ENCODE assay signal across 8 mouse cellular contexts in the genomic region with DNA sequence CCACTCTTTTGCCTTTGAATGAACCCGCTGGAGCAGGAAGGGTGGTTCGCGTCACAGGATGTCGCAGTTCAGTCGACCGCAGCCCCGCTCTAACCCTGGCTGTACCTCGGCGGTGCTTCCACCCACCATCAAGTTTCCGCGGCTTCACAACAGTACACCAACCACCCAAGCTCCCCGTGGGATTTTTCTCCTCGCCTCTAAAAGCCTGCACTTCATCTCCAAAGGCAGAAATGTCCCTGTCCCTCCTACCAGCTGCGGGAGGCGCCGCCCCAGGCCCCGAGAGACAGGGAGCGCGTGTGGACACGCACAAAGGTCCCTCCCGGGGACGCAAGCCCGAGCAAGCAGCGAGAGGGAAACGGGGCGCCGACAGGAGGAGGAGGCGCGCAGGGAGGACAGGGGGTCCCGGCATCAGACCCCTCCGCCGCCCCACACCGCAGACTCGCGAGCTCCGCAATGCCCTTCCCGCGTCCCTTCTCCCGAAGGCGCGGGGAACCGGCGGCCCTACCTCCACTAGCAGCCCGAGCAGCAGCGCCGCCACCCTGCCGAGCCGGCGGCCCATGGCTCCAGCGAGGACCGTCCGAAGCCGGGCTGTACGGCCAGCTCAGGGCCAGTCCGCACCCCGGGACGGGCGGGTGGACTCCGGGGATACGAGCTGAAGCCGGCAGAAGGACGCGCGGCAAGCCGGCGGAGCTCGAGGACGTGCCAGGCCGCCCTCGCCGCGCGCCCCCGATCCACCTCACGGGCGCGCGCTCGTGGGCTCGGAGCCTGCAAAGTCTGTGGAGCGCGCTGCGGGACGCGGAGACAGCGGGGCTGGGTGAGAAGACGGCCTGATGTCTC. TPM values are rescaled to one million over a fixed set of nuclear protein-coding genes. Genes with fewer than 3 reads are reported as not detected.
A peak's percentile ranks its signal among the peaks of the same experiment; 100 is the strongest.
DNase-seq lines count a peak whose midpoint lies in the region; ATAC-seq and TF ChIP-seq lines count a peak whose summit lies in the region.

A gene (minus strand): TSS at position 738 of the 837 bp plus-strand sequence.

- no peaks in the 10 kb centered on the region; the same call in 1 of the 2 replicates for H3K4me1 ChIP-seq in bone marrow, adult 2 months (ENCODE audit: control insufficient read depth, insufficient read depth, low read length)
- peaks cover 11% of the 10 kb centered on the region for H3K4me1 ChIP-seq in embryonic facial prominence, embryonic 15.5 days
- H3K4me1 ChIP-seq in kidney, embryonic 14.5 days (ENCODE audit: control insufficient read depth, insufficient read depth, low read length), result no peaks in the 10 kb centered on the region
- peaks cover 9% of the 10 kb centered on the region; the same call in 1 of the 2 replicates for H3K4me1 ChIP-seq in limb, embryonic 15.5 days
- H3K4me1 ChIP-seq in midbrain, postnatal 0 days (ENCODE audit: insufficient read depth, low read length), result 0 out of 2 replicates have a peak, but pooled peaks cover 3% of the 10 kb centered on the region

- peak within 1 kb of the TSS; percentile 93 for H3K9ac ChIP-seq in embryonic facial prominence, embryonic 15.5 days
- peak within 1 kb of the TSS; percentile 96 for H3K9ac ChIP-seq in kidney, embryonic 14.5 days (ENCODE audit: low read depth, low read length)
- peak within 1 kb of the TSS; percentile 87 for H3K9ac ChIP-seq in limb, embryonic 15.5 days
- peak within 1 kb of the TSS; percentile 99 for H3K9ac ChIP-seq in midbrain, postnatal 0 days (replicated peaks; ENCODE audit: low read length, poor library complexity, severe bottlenecking)

- H3K36me3 ChIP-seq in embryonic facial prominence, embryonic 15.5 days, result no peaks in the 10 kb centered on the region
- no peaks in the 10 kb centered on the region for H3K36me3 ChIP-seq in kidney, embryonic 14.5 days (ENCODE audit: control insufficient read depth, insufficient read depth, low read length)
- H3K36me3 ChIP-seq in limb, embryonic 15.5 days, result no peaks in the 10 kb centered on the region
- H3K36me3 ChIP-seq in midbrain, postnatal 0 days (ENCODE audit: insufficient read depth, low read length), result no peaks in the 10 kb centered on the region

- TF ChIP-seq CTCF in bone marrow, adult 2 months (IDR thresholded peaks at IDR 0.05; ENCODE audit: control insufficient read depth, insufficient read depth, low read length), result peak; percentile 5; the same call in 1 of the 2 replicates
- peak; percentile 33; the same call in 1 of the 2 replicates for TF ChIP-seq CTCF in midbrain, postnatal 0 days (IDR thresholded peaks at IDR 0.05)

- H3K27me3 ChIP-seq in embryonic facial prominence, embryonic 15.5 days, result no peaks in the 10 kb centered on the region
- H3K27me3 ChIP-seq in kidney, embryonic 14.5 days (ENCODE audit: control insufficient read depth, insufficient read depth, low read length), result no peaks in the 10 kb centered on the region
- H3K27me3 ChIP-seq in limb, embryonic 15.5 days, result no peaks in the 10 kb centered on the region
- H3K27me3 ChIP-seq in midbrain, postnatal 0 days (ENCODE audit: insufficient read depth, low read length), result no peaks in the 10 kb centered on the region

- WGBS in bone marrow, adult 2 months, result under 1% methylated on average over 81 of the region's 87 CpGs
- WGBS in embryonic facial prominence, embryonic 15.5 days, result under 1% methylated on average over 85 of the region's 87 CpGs
- whole genome bisulfite sequencing in kidney, embryonic 14.5 days, result under 1% methylated on average over 69 of the region's 87 CpGs
- WGBS in limb, embryonic 15.5 days, result under 1% methylated on average over 84 of the region's 87 CpGs
- under 1% methylated on average over 63 of the region's 87 CpGs for WGBS in midbrain, postnatal 0 days

- H3K4me3 ChIP-seq in bone marrow, adult 2 months (replicated peaks; ENCODE audit: control insufficient read depth, low read depth, low read length), result peak within 1 kb of the TSS; percentile 71
- H3K4me3 ChIP-seq in embryonic facial prominence, embryonic 15.5 days (replicated peaks), result peak within 1 kb of the TSS; percentile 90
- peak within 1 kb of the TSS; percentile 86 for H3K4me3 ChIP-seq in kidney, embryonic 14.5 days (ENCODE audit: low read length)
- peak within 1 kb of the TSS; percentile 92 for H3K4me3 ChIP-seq in limb, embryonic 15.5 days
- H3K4me3 ChIP-seq in midbrain, postnatal 0 days (ENCODE audit: low read depth, low read length), result peak within 1 kb of the TSS; percentile 98

- H3K9me3 ChIP-seq in embryonic facial prominence, embryonic 15.5 days (replicated peaks), result no peaks in the 10 kb centered on the region
- no peaks in the 10 kb centered on the region for H3K9me3 ChIP-seq in kidney, embryonic 14.5 days (ENCODE audit: control insufficient read depth, low read length)
- H3K9me3 ChIP-seq in limb, embryonic 15.5 days, result no peaks in the 10 kb centered on the region
- no peaks in the 10 kb centered on the region for H3K9me3 ChIP-seq in midbrain, postnatal 0 days (ENCODE audit: low read length)

- H3K27ac ChIP-seq in bone marrow, adult 2 months (ENCODE audit: control insufficient read depth, insufficient read depth, low read depth, low read length, poor library complexity), result peak within 1 kb of the TSS; percentile 75
- peak within 1 kb of the TSS; percentile 91 for H3K27ac ChIP-seq in embryonic facial prominence, embryonic 15.5 days (replicated peaks)
- peak within 1 kb of the TSS; percentile 91 for H3K27ac ChIP-seq in kidney, embryonic 14.5 days (ENCODE audit: low read depth, low read length)
- peak within 1 kb of the TSS; percentile 91 for H3K27ac ChIP-seq in limb, embryonic 15.5 days
- H3K27ac ChIP-seq in midbrain, postnatal 0 days (ENCODE audit: low read depth, low read length), result peak within 1 kb of the TSS; percentile 94

- ATAC-seq in embryonic facial prominence, embryonic 15.5 days (ENCODE audit: insufficient number of reproducible peaks, low FRiP score, low TSS enrichment, low read depth), result peak; percentile 87
- ATAC-seq in kidney, embryonic 14.5 days (ENCODE audit: low FRiP score, low TSS enrichment), result peak; percentile 87
- peak; percentile 79 for ATAC-seq in limb, embryonic 15.5 days (ENCODE audit: insufficient number of reproducible peaks, low FRiP score, low TSS enrichment, low read depth)
- peak; percentile 87 for ATAC-seq in midbrain, postnatal 0 days (ENCODE audit: low FRiP score)

- peak within 1 kb of the TSS; percentile 53 for H3K4me2 ChIP-seq in embryonic facial prominence, embryonic 15.5 days (replicated peaks)
- H3K4me2 ChIP-seq in kidney, embryonic 14.5 days (replicated peaks; ENCODE audit: low read depth, low read length), result peak within 1 kb of the TSS; percentile 62
- peak within 1 kb of the TSS; percentile 55 for H3K4me2 ChIP-seq in limb, embryonic 15.5 days
- H3K4me2 ChIP-seq in midbrain, postnatal 0 days (ENCODE audit: low read depth, low read length, poor library complexity, severe bottlenecking), result peak within 1 kb of the TSS; percentile 66

- peak; percentile 70; the same call in 1 of the 2 replicates for TF ChIP-seq POLR2A in bone marrow, adult 2 months (IDR thresholded peaks at IDR 0.05; ENCODE audit: borderline replicate concordance, control insufficient read depth, low read depth, low read length)

- peak; percentile 87 for DNase-seq in 3134 (ENCODE audit: extremely low read depth, insufficient read length, low spot score)
- peak; percentile 61 to 69 for DNase-seq in heart, adult 9 months (ENCODE audit: low spot score in 2 of 2)
- peak; percentile 85 for DNase-seq in midbrain, postnatal 0 days (ENCODE audit: low spot score)
- peak; percentile 85 to 90 for DNase-seq in spleen, postnatal 10 days (ENCODE audit: low spot score in 2 of 2)

RNA-seq across cellular contexts. Expression of the gene that starts here (rescaled TPM):
- 53.6 and 71.9 TPM in 2 replicates for polyA plus RNA-seq in bone marrow, adult 2 months (2011; ENCODE audit: insufficient read depth, insufficient read length, low replicate concordance, missing spikeins)
- polyA plus RNA-seq in embryonic facial prominence, embryonic 15.5 days (2015; fragmentation: Nextera tagmentation; extraction: Ambion mirVana), result 39.7 and 42.4 TPM in 2 replicates
- polyA plus RNA-seq in kidney, embryonic 14.5 days (2014; fragmentation: Nextera tagmentation; extraction: Ambion mirVana), result 17.2 and 23.5 TPM in 2 replicates
- 46.5 and 46.7 TPM in 2 replicates for polyA plus RNA-seq in limb, embryonic 15.5 days (2015; fragmentation: Nextera tagmentation; extraction: Ambion mirVana)
- total RNA-seq in midbrain, postnatal 0 days (2014; rRNA removed), result 269 and 319 TPM in 2 replicates
- 182 and 188 TPM in 2 replicates for polyA plus RNA-seq in midbrain, postnatal 0 days (2015; fragmentation: Nextera tagmentation; extraction: Ambion mirVana)

Comparison
In these comparisons a context has a peak if more than half of its experiments do, and no peak if none do; other contexts are left out.
1. Peak in every context shown above with its lines: DNase-seq, ATAC-seq, H3K4me3 ChIP-seq and H3K27ac ChIP-seq.